Mouse (Mus musculus) olfactory bulb, adult 2 months (tissue): Measurements from ENCODE around the gene Acvr1b. TPM values are rescaled to one million over a fixed set of nuclear protein-coding genes. Genes with fewer than 3 reads are reported as not detected.

Source experiments
- H3K27ac ChIP-seq: fragments of 200-500 bp; 2 replicates; pipeline ENCODE4 v1.5.1; 2012; ENCODE audit warnings: low read depth, low read length; ENCODE audit not compliant: insufficient read depth
- H3K4me1 ChIP-seq: fragments of 200-500 bp; 2 replicates; pipeline ENCODE4 v1.6.1; 2012; ENCODE audit warnings: low read length; ENCODE audit not compliant: control insufficient read depth, insufficient read depth
- H3K4me3 ChIP-seq: fragments of 200-500 bp; 2 replicates; pipeline ENCODE4 v1.5.1; 2012; ENCODE audit warnings: mild to moderate bottlenecking, low read depth, low read length, moderate library complexity; ENCODE audit not compliant: insufficient read depth
- CTCF ChIP-seq: fragments of 200-500 bp; IDR thresholded peaks from 2 replicates; pipeline ENCODE4 v1.5.1; 2012; ENCODE audit warnings: low read depth, mild to moderate bottlenecking, low read length, moderate library complexity; ENCODE audit not compliant: insufficient read depth
- POLR2A ChIP-seq: fragments of 200-500 bp; IDR thresholded peaks from 2 replicates; pipeline ENCODE4 v1.6.1; 2012; ENCODE audit warnings: mild to moderate bottlenecking, low read depth, low read length, moderate library complexity; ENCODE audit not compliant: insufficient read depth
- WGBS: fragments of 180-500 bp; shearing (Covaris S2); methylation state at CpG from one replicate; pipeline ENCODE4 v1.1.7; 2018; 5-methylcytosine and 5-hydroxymethylcytosine counted together
- polyA plus RNA-seq: library from polyadenylated mRNA; stranded (reverse); fragments of >200 nt; gene quantifications from 2 replicates; pipeline ENCODE4 v1.2.4, GENCODE M21; 2012; ENCODE audit warnings: low replicate concordance; ENCODE audit not compliant: missing spikeins, insufficient read depth, insufficient read length

Acvr1b gene
- polyA plus RNA-seq, 1 experiment, result not detected

DNA sequence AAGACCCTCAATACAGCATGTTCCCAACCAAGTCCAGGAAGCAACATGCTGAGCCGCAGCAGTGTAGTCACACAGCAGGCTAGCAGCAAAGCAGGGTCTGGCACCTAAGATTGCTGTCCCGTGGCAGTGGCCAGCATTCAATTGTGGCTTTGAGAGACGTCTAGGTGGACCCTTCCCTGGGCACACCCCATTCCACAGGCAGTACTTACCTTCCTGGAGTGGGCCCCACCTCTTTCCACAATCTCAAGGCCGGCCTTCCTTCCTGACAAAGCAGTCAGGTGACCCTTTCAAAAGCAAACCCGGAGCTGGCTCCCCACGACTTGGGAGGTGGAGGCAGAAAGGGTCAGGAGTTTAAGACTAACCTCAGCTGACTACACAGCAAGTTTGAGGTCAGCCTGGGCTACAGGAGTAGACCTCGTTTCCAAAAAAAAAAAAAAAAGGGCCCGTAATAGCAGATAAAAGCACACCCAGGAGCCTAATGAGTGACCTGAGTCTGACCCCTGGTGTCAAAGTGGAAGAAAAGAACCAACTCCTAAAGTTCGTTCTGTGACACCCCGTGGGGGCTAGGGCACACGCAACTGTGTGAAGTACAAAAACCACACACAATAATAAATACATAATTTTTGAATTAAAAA is 59.9 kb downstream of the Acvr1b start:
- Histone ChIP-seq H3K4me1 (peaks cover 62% of the 10 kb centered on the region), H3K4me3 (no peak overlapping the region), H3K27ac (no peak overlapping the region)
- 54% methylated on average over 11 of the region's 11 CpGs for WGBS
- TF ChIP-seq CTCF (no peak), POLR2A (no peak)

DNA sequence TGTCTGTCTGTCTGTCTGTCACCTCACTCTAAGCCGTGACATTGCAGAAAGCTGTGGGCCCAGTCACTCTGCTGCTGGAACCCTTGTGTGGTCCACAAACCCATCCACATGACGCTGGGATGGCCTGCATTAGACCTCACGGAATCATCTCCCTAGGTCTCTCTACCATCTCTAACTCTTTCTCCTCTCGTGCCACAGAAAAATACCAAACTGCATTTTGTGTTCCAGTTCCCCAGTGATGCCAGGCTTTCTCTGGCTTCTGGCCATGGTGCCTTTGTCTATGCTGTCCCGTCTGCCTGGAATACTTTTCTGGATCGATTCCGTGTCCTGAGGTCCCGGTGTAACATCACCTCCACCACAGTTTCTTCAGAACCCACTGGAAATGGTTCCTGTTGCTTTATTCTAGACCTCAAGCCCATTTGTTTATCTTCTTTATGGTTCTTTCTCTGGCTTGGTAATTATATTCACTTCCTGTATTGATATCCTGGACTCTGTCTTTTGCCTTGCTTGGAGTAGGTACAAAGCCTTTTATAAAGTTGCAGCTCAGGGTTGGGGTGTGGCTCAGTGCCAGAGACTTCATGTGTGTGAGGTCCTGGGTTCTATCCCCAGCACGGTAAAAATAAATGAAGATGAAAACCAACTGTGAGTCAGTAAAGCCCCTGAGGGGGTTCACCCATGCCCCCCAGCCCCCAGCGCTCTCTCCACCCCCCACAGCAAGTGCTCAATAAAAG is 60.9 kb downstream of the Acvr1b start:
- no peak overlapping the region for H3K4me3 ChIP-seq
- peak overlapping the region; percentile 61 for H3K27ac ChIP-seq
- 41% methylated on average over 10 of the region's 10 CpGs for WGBS
- TF ChIP-seq CTCF (no peak), POLR2A (no peak)
- H3K4me1 ChIP-seq, result peaks cover 60% of the 10 kb centered on the region

DNA sequence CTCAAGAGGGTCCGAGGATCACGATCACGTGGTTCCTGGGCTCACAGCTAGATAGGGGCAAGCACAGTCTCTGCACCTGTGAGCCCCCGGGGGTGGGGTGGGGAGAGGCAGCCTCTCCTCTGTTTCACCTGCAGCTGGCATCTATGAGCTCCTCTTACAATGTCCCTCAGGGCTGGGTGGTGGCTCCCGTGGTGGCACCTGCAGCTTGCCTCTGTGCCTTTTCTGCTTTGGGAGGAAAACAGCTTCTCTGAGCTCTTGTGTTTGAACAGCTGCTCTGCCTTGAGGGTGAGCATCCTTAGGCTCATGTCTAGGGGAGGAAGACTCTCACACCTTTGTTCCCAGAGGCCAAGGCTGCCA is 61.5 kb downstream of the Acvr1b start:
- H3K4me3 ChIP-seq, result no peak overlapping the region
- peaks cover 62% of the 10 kb centered on the region for H3K4me1 ChIP-seq
- TF ChIP-seq POLR2A (no peak), CTCF (no peak)
- 26% methylated on average over 5 of the region's 5 CpGs for WGBS
- H3K27ac ChIP-seq, result peak overlapping the region; percentile 61

DNA sequence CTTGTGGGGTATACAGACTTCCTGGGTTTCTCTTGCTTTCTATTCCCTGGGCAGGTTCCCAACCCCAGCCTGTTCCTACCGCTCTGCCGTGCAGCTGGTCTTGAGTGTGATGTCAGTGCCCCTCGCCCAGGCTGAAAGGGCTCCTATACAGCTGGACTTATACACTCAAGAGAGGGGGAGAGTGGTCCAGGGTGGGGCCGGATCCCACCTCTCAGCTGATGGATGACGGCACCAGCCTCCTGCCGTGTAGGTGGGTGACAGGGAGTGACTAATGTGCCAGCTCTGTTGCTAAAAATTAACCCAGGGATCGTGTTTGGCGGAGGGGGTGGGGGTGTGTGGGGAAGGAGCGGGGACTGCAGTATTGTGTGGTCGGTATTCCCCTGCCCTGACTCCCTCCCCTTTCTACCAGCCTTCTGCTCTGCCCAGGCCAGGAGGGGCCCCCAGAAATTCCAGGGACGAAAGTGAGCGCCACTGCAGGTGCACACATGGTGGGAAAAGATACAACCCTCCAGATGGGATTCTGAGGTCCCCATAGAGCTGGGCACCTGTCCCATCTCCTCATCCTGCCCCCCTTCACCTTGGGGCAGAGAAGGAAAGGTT is 62.0 kb downstream of the Acvr1b start:
- H3K4me3 ChIP-seq, result no peak overlapping the region
- WGBS, result 21% methylated on average over 12 of the region's 12 CpGs
- H3K27ac ChIP-seq, result peak overlapping the region; percentile 72
- peaks cover 58% of the 10 kb centered on the region for H3K4me1 ChIP-seq
- TF ChIP-seq CTCF (no peak), POLR2A (no peak)

DNA sequence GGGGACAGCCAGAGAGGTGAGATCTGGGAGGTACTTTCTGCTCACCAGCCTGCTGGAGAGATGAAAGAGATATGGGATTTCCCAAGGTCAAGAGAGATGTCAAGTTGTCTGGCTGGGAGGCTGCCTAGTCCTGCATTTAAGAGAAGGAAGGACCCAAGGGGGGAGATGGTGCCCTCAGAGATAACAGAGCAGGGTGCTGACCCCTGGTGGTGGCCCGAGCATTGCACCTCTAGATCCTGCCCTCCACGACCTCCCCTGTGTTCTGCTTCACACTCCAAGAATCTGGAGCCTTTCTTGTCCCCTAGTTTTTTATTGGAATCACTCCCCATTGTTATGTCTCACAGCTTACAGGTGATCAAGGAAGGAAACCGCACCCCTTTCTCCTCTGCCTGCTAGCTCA is 63.0 kb downstream of the Acvr1b start:
- WGBS, result 14% methylated on average over 3 of the region's 3 CpGs
- Histone ChIP-seq H3K4me1 (peaks cover 61% of the 10 kb centered on the region), H3K27ac (peak overlapping the region; percentile 60), H3K4me3 (no peak overlapping the region)
- TF ChIP-seq CTCF (peak; percentile 72; the same call in 1 of the 2 replicates), POLR2A (no peak)

DNA sequence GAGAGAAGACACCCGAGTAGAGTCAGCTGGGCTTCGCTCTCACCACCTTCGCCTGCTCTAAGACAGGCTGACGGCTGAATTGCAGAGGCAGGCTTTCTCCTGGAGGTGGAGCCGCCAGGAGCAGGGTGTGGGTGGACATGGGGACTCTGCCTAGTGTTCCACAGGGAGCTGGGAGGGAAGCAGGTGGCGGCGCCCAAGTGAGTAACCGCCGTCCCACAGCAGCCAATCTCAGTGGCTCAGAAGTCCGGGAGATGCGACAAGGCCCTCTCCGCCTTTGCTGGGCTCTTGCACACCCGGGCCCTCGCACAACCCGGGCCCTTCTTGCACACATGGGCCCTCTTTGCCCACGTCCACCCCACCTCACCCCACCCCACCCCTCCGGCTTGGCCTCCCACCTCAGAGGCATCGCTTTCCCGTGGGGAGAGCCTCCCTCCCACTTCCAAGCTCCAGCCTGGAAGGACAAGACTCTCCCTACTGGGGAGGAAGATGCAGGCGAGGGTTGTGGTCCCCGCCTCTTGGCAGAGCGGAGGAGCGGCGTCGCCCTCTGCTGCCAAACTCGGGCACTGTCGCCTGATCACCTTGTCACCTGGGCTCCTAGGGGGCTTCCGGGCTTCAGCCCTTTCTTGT is 65.1 kb downstream of the Acvr1b start:
- 5% methylated on average over 28 of the region's 28 CpGs for WGBS
- TF ChIP-seq POLR2A, result no peak
- TF ChIP-seq CTCF, result peak; percentile 56; the same call in 1 of the 2 replicates
- H3K27ac ChIP-seq, result peak overlapping the region; percentile 95

DNA sequence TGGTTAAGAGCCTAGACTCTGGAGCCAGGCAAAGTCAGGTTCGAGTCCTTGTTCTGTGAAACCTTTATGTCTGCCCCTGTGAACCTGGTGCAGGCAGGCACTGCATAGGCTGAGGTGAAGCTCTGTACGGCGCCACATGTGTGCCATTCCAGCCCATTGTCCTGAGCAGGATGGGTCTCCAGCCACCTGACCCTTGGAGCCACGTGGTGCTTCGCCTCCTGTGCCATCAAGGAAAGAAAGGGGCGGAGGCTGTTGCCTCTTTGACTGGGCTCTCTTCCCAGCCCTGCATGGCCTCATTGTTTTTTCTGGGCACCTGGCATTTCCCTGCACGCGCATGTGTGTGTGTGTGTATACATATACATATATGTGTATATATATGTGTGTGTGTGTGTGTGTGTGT is 66.0 kb downstream of the Acvr1b start:
- H3K27ac ChIP-seq, result peak overlapping the region; percentile 77
- no peak for TF ChIP-seq POLR2A
- no peak for TF ChIP-seq CTCF
- peaks cover 44% of the 10 kb centered on the region for H3K4me1 ChIP-seq
- H3K4me3 ChIP-seq, result no peak overlapping the region
- WGBS, result 58% methylated on average over 8 of the region's 8 CpGs

More for the DNA sequence above, 65.1 kb downstream of the Acvr1b start:
- Histone ChIP-seq H3K4me3 (no peak overlapping the region), H3K4me1 (peaks cover 48% of the 10 kb centered on the region)

DNA sequence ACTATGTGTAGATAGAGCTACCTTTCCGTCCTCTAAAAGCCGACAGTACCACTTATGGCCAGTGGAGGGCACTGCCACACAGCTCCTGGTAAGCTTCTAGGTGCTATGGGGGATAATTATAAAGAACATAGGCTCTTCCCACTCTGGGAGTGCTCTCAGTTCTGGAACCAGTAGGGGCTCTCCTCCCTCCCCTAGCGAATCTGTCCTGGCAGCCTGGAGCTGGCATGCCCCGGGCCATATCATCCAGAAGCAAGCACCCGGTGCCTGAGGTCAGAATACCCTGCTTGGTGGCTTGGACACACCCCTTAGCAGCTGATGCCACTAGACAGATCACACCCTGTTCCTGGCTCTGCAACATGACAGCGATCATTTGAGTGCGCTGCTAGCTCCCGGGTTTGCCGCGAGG is 66.9 kb downstream of the Acvr1b start:
- TF ChIP-seq CTCF (peak; percentile 44; the same call in 1 of the 2 replicates), POLR2A (peak; percentile 19; the same call in 1 of the 2 replicates)
- WGBS, result 1% methylated on average over 10 of the region's 10 CpGs
- Histone ChIP-seq H3K4me1 (peaks cover 37% of the 10 kb centered on the region), H3K27ac (peak overlapping the region; percentile 94), H3K4me3 (peak overlapping the region; percentile 49)

DNA sequence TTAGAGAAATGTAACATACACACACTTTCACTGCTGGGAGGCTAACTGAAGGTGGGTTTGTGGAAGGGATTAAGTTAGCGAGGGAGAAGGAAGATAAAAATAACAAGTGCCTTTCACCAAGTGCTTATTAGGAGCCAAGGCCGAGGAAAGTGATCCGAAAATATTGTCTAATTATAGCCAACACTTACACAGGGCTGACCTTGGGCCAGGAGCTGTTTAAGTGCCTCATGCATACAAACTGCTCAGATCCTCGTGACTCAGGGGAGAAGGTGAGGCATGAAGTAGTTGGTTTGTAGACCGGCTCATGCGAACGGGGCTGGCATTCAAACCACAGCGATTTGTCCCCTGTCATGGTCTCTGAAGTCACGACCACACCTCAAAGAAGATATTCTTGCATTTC is 67.4 kb downstream of the Acvr1b start:
- Histone ChIP-seq H3K27ac (peak overlapping the region; percentile 94), H3K4me3 (peak overlapping the region; percentile 49), H3K4me1 (peaks cover 36% of the 10 kb centered on the region)
- no peak for TF ChIP-seq POLR2A
- no peak for TF ChIP-seq CTCF
- 26% methylated on average over 9 of the region's 9 CpGs for WGBS

DNA sequence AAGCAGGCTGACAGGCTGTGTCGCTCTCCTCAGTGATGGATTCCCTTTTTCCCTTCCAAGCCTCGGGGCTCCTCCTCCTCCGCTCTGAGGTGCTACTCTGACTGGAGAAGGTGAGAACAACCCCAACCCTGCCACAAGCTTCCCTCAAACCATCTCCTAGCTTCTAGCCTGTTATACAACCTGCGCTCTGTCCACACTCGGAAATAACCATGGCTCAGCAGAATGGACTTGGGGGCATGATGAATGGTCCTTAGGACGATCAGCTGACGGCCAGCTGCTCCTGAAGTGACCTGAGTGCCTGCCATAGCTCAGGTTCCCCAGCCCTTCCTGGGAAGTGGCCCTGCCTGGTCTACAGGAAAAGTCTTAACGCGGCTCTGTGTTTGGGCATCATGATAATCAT is 68.0 kb downstream of the Acvr1b start:
- Histone ChIP-seq H3K4me3 (no peak overlapping the region), H3K27ac (peak overlapping the region; percentile 94; the same call in 1 of the 2 replicates), H3K4me1 (peaks cover 36% of the 10 kb centered on the region)
- WGBS, result 72% methylated on average over 9 of the region's 9 CpGs
- TF ChIP-seq POLR2A (no peak), CTCF (no peak)
